Mouse (Mus musculus) mammary gland, adult 2 months (tissue): ENCODE results near the gene Slc9a2. TPM values are rescaled to one million over a fixed set of nuclear protein-coding genes. Genes with fewer than 3 reads are reported as not detected.

Experiments used
- polyA plus RNA-seq: library from polyadenylated mRNA; depleted of rRNA; stranded (reverse); fragments of >200 nt; gene quantifications from 2 replicates; pipeline ENCODE4 v1.2.3, GENCODE M21; 2012; ENCODE audit warnings: low replicate concordance; rRNA removed

The Slc9a2 gene
- 0.70 and 4.7 TPM in 2 replicates for polyA plus RNA-seq

DNA sequence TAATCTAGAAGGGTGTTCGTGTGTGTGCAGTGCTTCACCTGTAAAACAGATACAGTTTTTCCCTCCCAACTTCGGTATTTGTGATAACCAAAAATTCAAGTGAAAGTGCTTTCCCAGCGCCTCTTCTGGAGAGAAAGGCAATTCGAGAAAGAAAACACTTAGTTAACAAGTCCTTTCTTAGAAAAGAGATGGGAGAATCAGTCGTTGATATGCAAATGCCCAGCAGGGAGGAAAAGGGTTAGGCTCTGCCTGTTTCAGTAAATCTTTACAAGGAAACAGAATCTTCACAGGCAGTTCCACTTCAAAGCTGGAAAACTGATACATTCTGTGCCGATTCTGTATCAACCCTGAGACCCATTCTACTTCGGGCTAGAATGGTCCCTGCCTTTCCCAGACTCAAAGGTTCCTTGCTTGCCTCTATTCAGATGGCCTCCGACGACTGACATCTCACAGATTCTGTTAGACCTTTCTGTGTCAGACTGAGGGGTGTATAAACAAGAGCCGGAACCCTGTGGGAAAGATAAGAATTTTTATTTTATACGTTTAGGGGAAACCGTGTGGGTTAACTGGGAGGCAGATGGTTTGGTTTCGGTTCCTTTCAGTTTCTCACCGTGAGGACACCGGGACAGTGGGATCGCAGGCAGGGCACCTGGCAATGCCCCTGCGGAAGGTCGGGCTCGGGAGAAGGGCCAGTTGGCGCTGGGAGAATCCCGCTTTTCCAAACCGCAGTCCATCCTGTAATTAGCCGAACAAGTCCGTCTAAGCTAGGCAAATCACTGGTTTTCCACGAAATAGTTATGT lies at the start of gene Slc9a2:
TSS of gene Slc9a2 (plus strand) at position 508 of the 801 bp plus-strand sequence.

DNA sequence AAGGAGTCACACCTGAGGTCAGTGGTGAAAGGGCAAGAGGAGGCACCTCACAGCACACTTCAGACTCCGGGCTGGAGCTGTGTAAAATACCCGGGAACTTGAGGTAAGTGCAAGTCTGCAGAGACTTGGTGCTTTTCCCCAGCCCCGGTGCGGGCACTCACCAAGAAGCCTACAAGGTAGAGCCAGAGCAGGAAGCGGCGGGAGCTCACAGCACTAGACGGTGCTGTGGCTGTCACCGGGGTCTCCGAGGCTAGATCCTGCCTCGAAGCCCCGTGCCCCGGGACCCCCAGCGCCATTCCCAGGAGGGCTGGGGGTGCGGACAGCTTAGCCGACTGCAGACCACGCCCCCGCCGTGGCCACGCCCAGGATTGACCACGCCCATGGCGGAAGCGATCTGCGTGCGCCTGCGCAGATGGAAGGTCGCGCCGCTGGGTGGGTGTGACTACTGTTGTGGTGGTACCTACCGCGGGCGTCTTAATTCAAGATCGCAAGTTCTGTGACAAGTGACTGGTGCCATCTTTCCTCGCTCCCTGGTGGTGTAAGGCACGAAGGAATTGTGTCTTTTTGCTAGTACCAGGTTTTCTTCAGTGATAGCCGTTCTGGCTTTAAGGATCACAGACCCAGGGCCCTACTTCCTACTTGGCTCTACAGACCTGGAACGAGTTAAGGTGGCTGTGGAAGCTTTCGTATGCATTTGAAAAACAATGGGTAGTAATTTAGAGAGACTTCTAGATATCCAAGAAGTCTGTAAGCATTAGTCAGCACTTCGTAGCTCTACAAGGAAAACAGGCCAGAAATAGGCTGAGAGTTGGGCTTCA lies 110.2 kb downstream of the Slc9a2 start, which contains the start of gene Mfsd9:
TSS of gene Mfsd9 (minus strand) at position 364 of the 818 bp plus-strand sequence.

DNA sequence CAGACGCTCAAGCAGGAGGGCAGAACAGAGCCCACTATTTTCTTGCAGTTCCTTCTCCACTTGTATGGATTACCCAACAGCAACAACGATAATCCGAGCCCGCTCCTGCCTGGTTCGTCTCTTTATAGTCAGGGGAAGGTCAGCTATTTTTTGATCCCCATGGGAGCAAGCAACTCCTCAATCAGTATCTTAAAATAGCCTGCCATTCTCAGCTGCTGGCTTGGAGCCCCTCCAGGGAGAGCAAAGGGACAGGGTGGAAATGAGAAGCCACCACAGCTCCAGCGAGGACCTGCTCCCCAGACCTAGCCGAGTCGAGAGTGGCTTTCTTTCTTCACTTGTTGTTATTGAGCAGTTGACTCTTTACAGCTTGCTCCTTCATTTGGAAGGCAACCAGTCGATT lies 125.0 kb downstream of the Slc9a2 start, which contains the start of gene Tmem182:
TSS of gene Tmem182 (plus strand) at position 251 of the 400 bp plus-strand sequence.

Other genes starting within 250 kb of the Slc9a2 start
- gene Il18r1, start 215.0 kb upstream of the Slc9a2 start, polyA plus RNA-seq, result 2.1 and 4.0 TPM in 2 replicates
- gene Il18rap, start 165.2 kb upstream of the Slc9a2 start, polyA plus RNA-seq, result 0.66 and 1.1 TPM in 2 replicates
- gene Slc9a4, start 100.5 kb upstream of the Slc9a2 start, polyA plus RNA-seq, result 0.32 and 1.0 TPM in 2 replicates
- gene Mfsd9, start 110.1 kb downstream of the Slc9a2 start, polyA plus RNA-seq, result 2.4 and 3.5 TPM in 2 replicates
- 7.9 and 51.7 TPM in 2 replicates for gene Tmem182, start 125.0 kb downstream of the Slc9a2 start, polyA plus RNA-seq